Mouse (Mus musculus) cerebellum, adult 2 months (tissue): ENCODE data around the gene Selenbp1. TPM values are rescaled to one million over a fixed set of nuclear protein-coding genes. Genes with fewer than 3 reads are reported as not detected.

ENCODE experiments used
- DNase-seq, 2 experiments: peaks; one replicate each; pipeline ENCODE4 v3.0.0; 2021
- H3K27ac ChIP-seq: fragments of 200-500 bp; 2 replicates; pipeline ENCODE4 v1.5.1; 2012; ENCODE audit warnings: low read length, control low read depth, inconsistent platforms; ENCODE audit not compliant: insufficient read depth
- H3K27me3 ChIP-seq: fragments of 200-500 bp; 2 replicates; pipeline ENCODE4 v1.6.1; 2012; ENCODE audit warnings: inconsistent platforms, mild to moderate bottlenecking, low read length, moderate library complexity; ENCODE audit not compliant: control insufficient read depth, insufficient read depth
- H3K4me1 ChIP-seq: fragments of 200-500 bp; 2 replicates; pipeline ENCODE4 v1.6.1; 2011; ENCODE audit warnings: low read length; ENCODE audit not compliant: control insufficient read depth, insufficient read depth
- H3K4me3 ChIP-seq: fragments of 200-500 bp; replicated peaks from 2 replicates; pipeline ENCODE3; 2011; ENCODE audit warnings: mild to moderate bottlenecking, low read depth, low read length, control low read depth; ENCODE audit not compliant: insufficient read depth
- CTCF ChIP-seq: fragments of 200-500 bp; IDR thresholded peaks from 2 replicates; pipeline ENCODE4 v1.5.1; 2011; ENCODE audit warnings: low read depth, mild to moderate bottlenecking, control low read depth, low read length, moderate library complexity, borderline replicate concordance; ENCODE audit not compliant: insufficient read depth
- POLR2A ChIP-seq: fragments of 200-500 bp; IDR thresholded peaks from 2 replicates; pipeline ENCODE4 v1.6.1; 2011; ENCODE audit warnings: low read length, control low read depth, borderline replicate concordance; ENCODE audit not compliant: insufficient read depth
- WGBS: fragments of 180-500 bp; shearing (Covaris S2); methylation state at CpG from one replicate; pipeline ENCODE4 v1.1.7; 2018; 5-methylcytosine and 5-hydroxymethylcytosine counted together
- polyA plus RNA-seq: library from polyadenylated mRNA; depleted of rRNA; stranded (reverse); fragments of >200 nt; gene quantifications from 2 replicates; pipeline ENCODE4 v1.2.3, GENCODE M21; 2012; rRNA removed

Gene Selenbp1
- polyA plus RNA-seq, 1 experiment = 12.5 TPM

DNA sequence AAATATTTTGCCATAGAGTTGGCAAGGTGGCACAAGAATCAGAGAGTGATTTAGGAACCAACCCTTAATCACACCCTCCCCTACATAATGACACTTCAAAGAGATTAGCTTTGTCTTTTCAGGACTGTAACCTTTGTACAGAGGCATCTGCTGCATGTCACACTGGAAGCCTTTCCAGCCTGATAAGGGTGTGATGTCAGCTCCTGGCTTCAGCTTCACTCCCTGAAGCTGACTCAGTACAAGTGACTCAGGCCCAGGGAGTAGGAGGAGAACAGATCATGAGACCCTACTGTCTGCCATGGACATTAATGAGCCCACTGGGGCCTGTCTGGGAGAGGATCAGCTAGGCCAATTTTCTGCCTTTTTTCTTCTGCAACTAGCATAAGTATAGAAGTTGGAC lies 54.7 kb downstream of the Selenbp1 start:
- Histone ChIP-seq H3K27me3 (no peaks in the 10 kb centered on the region), H3K27ac (no peak overlapping the region)

GRCm38 (mm10) chr3:94989159-94989761 lies 56.4 kb downstream of the Selenbp1 start:
- no peaks in the 10 kb centered on the region for H3K4me1 ChIP-seq
- TF ChIP-seq POLR2A = no peak
- no peak for TF ChIP-seq CTCF
- H3K27ac ChIP-seq = no peak overlapping the region
- 27% methylated on average over 9 of the region's 9 CpGs for WGBS
- H3K4me3 ChIP-seq = no peak overlapping the region
- DNase-seq = no peak
- no peaks in the 10 kb centered on the region for H3K27me3 ChIP-seq

More for the DNA sequence above, 54.7 kb downstream of the Selenbp1 start:
- Histone ChIP-seq H3K4me3 (no peak overlapping the region), H3K4me1 (no peaks in the 10 kb centered on the region)
- no peak for TF ChIP-seq CTCF
- TF ChIP-seq POLR2A = no peak
- peak in 1 of 2 experiments; percentile 37 for DNase-seq

Other genes with a start within 250 kb of the Selenbp1 start
- gene Selenbp2, start 239.5 kb upstream of the Selenbp1 start, polyA plus RNA-seq = 0.44 TPM in 1 of 2 replicates, not detected in the other
- 5.3 and 5.7 TPM in 2 replicates for gene Cgn, start 146.6 kb upstream of the Selenbp1 start, polyA plus RNA-seq
- gene Pogz, start 95.5 kb upstream of the Selenbp1 start, polyA plus RNA-seq = 45.3 and 46.2 TPM in 2 replicates
- gene Psmb4, start 46.1 kb upstream of the Selenbp1 start, polyA plus RNA-seq = 298 and 301 TPM in 2 replicates
- gene Rfx5, start 21.0 kb downstream of the Selenbp1 start, polyA plus RNA-seq = 30.1 and 36.1 TPM in 2 replicates
- 68.4 and 68.9 TPM in 2 replicates for gene Pi4kb, start 41.7 kb downstream of the Selenbp1 start, polyA plus RNA-seq
- gene Zfp687, start 82.4 kb downstream of the Selenbp1 start, polyA plus RNA-seq = 40.9 and 43.8 TPM in 2 replicates
- 227 and 245 TPM in 2 replicates for gene Psmd4, start 109.6 kb downstream of the Selenbp1 start, polyA plus RNA-seq
- 26.6 and 28.7 TPM in 2 replicates for gene Pip5k1a, start 173.9 kb downstream of the Selenbp1 start, polyA plus RNA-seq
- 71.6 and 71.7 TPM in 2 replicates for gene Vps72, start 178.0 kb downstream of the Selenbp1 start, polyA plus RNA-seq
- 1.0 and 1.2 TPM in 2 replicates for gene Tmod4, start 191.4 kb downstream of the Selenbp1 start, polyA plus RNA-seq
- gene Scnm1, start 201.0 kb downstream of the Selenbp1 start, polyA plus RNA-seq = 134 and 139 TPM in 2 replicates
- gene Lysmd1, start 201.0 kb downstream of the Selenbp1 start, polyA plus RNA-seq = 31.8 and 34.9 TPM in 2 replicates
- gene Tnfaip8l2, start 209.3 kb downstream of the Selenbp1 start, polyA plus RNA-seq = 1.3 and 2.0 TPM in 2 replicates
- gene Sema6c, start 227.4 kb downstream of the Selenbp1 start, polyA plus RNA-seq = 40.5 and 42.9 TPM in 2 replicates